Mouse (Mus musculus) kidney, postnatal 0 days (tissue): ENCODE data around the gene Spty2d1. TPM values are rescaled to one million over a fixed set of nuclear protein-coding genes. Genes with fewer than 3 reads are reported as not detected.

ENCODE experiments used
- ATAC-seq: fragments of 200-750 bp; cut with Nextera tagmentation; replicated peaks from 2 replicates; pipeline ENCODE4 v1.8.0; 2017; ENCODE audit warnings: low read depth, moderate number of reproducible peaks, moderate TSS enrichment, moderate library complexity; ENCODE audit not compliant: low FRiP score
- DNase-seq: peaks from one replicate; pipeline ENCODE4 v3.0.0-alpha.2; 2016; ENCODE audit warnings: low spot score
- H3K27ac ChIP-seq: fragments of 300-500 bp; sonication (generic); 2 replicates; pipeline ENCODE4 v1.5.1; 2014; ENCODE audit warnings: mild to moderate bottlenecking
- H3K27me3 ChIP-seq: fragments of 300-500 bp; sonication (generic); 2 replicates; pipeline ENCODE4 v1.6.1; 2014; ENCODE audit warnings: low read length, mixed read lengths; ENCODE audit not compliant: insufficient read depth
- H3K36me3 ChIP-seq: fragments of 300-500 bp; sonication (generic); 2 replicates; pipeline ENCODE4 v1.6.1; 2014; ENCODE audit warnings: low read length, mixed read lengths; ENCODE audit not compliant: insufficient read depth
- H3K4me1 ChIP-seq: fragments of 300-500 bp; sonication (generic); replicated peaks from 2 replicates; pipeline ENCODE4 v1.6.1; 2014; ENCODE audit warnings: antibody characterized with exemption, low read length, mixed read lengths; ENCODE audit not compliant: insufficient read depth
- H3K4me2 ChIP-seq: fragments of 300-500 bp; sonication (generic); 2 replicates; pipeline ENCODE4 v1.6.1; 2014; ENCODE audit warnings: mild to moderate bottlenecking, low read length, moderate library complexity, mixed read lengths
- H3K4me3 ChIP-seq: fragments of 300-500 bp; sonication (generic); replicated peaks from 2 replicates; pipeline ENCODE4 v1.5.1; 2014; ENCODE audit warnings: low read depth, low read length
- H3K9ac ChIP-seq: fragments of 300-500 bp; sonication (generic); 2 replicates; pipeline ENCODE4 v1.6.1; 2014; ENCODE audit warnings: low read depth, low read length
- H3K9me3 ChIP-seq: fragments of 300-500 bp; sonication (generic); replicated peaks from 2 replicates; pipeline ENCODE4 v1.6.1; 2016; ENCODE audit warnings: low read length, inconsistent platforms, mixed read lengths
- CTCF ChIP-seq: IDR thresholded peaks from 2 replicates; pipeline ENCODE4 v1.5.1; 2016; ENCODE audit warnings: antibody characterized with exemption, low read depth, mild to moderate bottlenecking, moderate library complexity
- WGBS: fragments of 180-500 bp; shearing (Covaris S2); extraction: QIAGEN DNeasy Blood & Tissue Kit; methylation state at CpG from one replicate; pipeline ENCODE4 v1.1.7; 2014; 5-methylcytosine and 5-hydroxymethylcytosine counted together
- polyA plus RNA-seq: library from polyadenylated mRNA; unstranded; fragments of >200 nt; fragmentation: Nextera tagmentation; extraction: Ambion mirVana; gene quantifications from 2 replicates; pipeline ENCODE4 v1.2.1, GENCODE M21; 2015

Gene Spty2d1
- 13.7 and 15.9 TPM in 2 replicates for polyA plus RNA-seq

GRCm38 (mm10) chr7:47008168-47008993, at the start of gene Spty2d1:
TSS of gene Spty2d1 (minus strand) at chr7:47008411.
- 1% methylated on average over 53 of the region's 57 CpGs for WGBS
- peak; percentile 98 for DNase-seq
- no peaks in the 10 kb centered on the region; the same call in 1 of the 2 replicates for H3K4me1 ChIP-seq
- H3K4me3 ChIP-seq, result peak within 1 kb of the TSS; percentile 74
- ATAC-seq, result peak; percentile 96
- H3K4me2 ChIP-seq, result peak within 1 kb of the TSS; percentile 95
- no peaks in the 10 kb centered on the region for H3K36me3 ChIP-seq
- peak within 1 kb of the TSS; percentile 94 for H3K27ac ChIP-seq
- no peak; the same call in 1 of the 2 replicates for TF ChIP-seq CTCF
- H3K27me3 ChIP-seq, result no peaks in the 10 kb centered on the region
- no peaks in the 10 kb centered on the region for H3K9me3 ChIP-seq
- H3K9ac ChIP-seq, result peak within 1 kb of the TSS; percentile 81

DNA sequence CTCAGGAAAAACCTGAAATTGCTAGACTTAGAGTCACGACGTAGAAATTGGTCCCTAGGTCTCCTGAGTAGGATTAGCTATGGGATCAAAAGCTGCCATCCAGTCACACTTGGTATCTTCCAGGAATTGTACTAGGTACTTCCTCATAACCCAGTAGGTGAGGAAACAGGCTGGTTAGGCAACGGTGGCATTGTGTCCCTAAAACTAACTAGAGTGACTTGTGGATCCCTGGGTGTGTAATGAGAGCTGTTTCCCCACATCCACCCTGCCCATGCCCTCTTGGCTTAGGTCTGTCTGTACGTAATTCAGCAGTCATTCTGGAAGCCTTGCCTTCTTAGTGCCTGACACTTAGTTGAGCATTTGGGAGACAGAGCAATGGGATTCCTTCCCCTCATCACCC, 48.1 kb upstream of the Spty2d1 start:
- peaks cover 4% of the 10 kb centered on the region; the same call in 1 of the 2 replicates for H3K36me3 ChIP-seq
- H3K9me3 ChIP-seq, result no peaks in the 10 kb centered on the region
- no peak overlapping the region for H3K27ac ChIP-seq
- TF ChIP-seq CTCF, result no peak
- ATAC-seq (no peak), DNase-seq (no peak)
- H3K9ac ChIP-seq, result no peak overlapping the region
- no peak overlapping the region for H3K4me3 ChIP-seq
- H3K4me1 ChIP-seq, result peaks cover 4% of the 10 kb centered on the region; the same call in 1 of the 2 replicates
- 83% methylated on average over 4 of the region's 4 CpGs for WGBS
- no peak overlapping the region for H3K4me2 ChIP-seq
- H3K27me3 ChIP-seq, result no peaks in the 10 kb centered on the region

DNA sequence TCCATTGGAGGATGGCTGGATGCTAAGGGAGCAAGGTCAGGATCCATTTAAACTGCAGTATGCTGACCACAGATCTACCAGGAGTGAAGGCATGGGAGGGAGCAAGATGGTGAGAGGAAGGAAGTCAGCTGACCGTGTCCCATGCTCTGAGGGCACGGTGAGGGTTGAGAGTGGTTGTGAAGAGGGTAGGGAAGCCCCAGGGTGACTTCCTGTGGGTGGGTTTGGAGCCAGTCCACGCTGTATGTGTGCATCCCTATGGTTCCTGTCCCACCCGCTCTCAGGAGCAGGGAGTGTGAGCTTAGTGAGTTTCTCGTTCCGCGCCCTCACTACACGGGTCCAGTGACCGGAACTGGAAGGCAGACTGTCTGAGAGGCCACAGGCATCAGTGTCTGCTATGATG, 47.5 kb upstream of the Spty2d1 start:
- TF ChIP-seq CTCF, result no peak
- peaks cover 4% of the 10 kb centered on the region; the same call in 1 of the 2 replicates for H3K36me3 ChIP-seq
- ATAC-seq (no peak), DNase-seq (no peak)
- H3K9ac ChIP-seq, result no peak overlapping the region
- no peaks in the 10 kb centered on the region for H3K9me3 ChIP-seq
- H3K27ac ChIP-seq, result no peak overlapping the region
- no peak overlapping the region for H3K4me2 ChIP-seq
- peaks cover 4% of the 10 kb centered on the region; the same call in 1 of the 2 replicates for H3K4me1 ChIP-seq
- 70% methylated on average over 9 of the region's 9 CpGs for WGBS
- no peak overlapping the region for H3K4me3 ChIP-seq
- H3K27me3 ChIP-seq, result no peaks in the 10 kb centered on the region

GRCm38 (mm10) chr7:47054666-47055065, 46.5 kb upstream of the Spty2d1 start:
- peaks cover 4% of the 10 kb centered on the region; the same call in 1 of the 2 replicates for H3K36me3 ChIP-seq
- H3K27me3 ChIP-seq, result no peaks in the 10 kb centered on the region
- H3K9ac ChIP-seq, result no peak overlapping the region
- no peak for ATAC-seq
- no peak overlapping the region for H3K27ac ChIP-seq
- no peak overlapping the region for H3K4me3 ChIP-seq
- H3K4me2 ChIP-seq, result no peak overlapping the region
- H3K4me1 ChIP-seq, result peaks cover 4% of the 10 kb centered on the region; the same call in 1 of the 2 replicates
- no peaks in the 10 kb centered on the region for H3K9me3 ChIP-seq
- DNase-seq, result no peak
- 51% methylated on average over 2 of the region's 2 CpGs for WGBS
- TF ChIP-seq CTCF, result no peak

GRCm38 (mm10) chr7:47053287-47053686, 45.1 kb upstream of the Spty2d1 start:
- Histone ChIP-seq H3K9ac (no peak overlapping the region), H3K4me3 (no peak overlapping the region), H3K4me1 (peaks cover 4% of the 10 kb centered on the region; the same call in 1 of the 2 replicates), H3K4me2 (no peak overlapping the region), H3K9me3 (no peaks in the 10 kb centered on the region), H3K36me3 (peaks cover 4% of the 10 kb centered on the region; the same call in 1 of the 2 replicates), H3K27me3 (no peaks in the 10 kb centered on the region), H3K27ac (no peak overlapping the region)
- 95% methylated on average over 15 of the region's 15 CpGs for WGBS
- TF ChIP-seq CTCF, result no peak
- no peak for DNase-seq
- no peak for ATAC-seq

DNA sequence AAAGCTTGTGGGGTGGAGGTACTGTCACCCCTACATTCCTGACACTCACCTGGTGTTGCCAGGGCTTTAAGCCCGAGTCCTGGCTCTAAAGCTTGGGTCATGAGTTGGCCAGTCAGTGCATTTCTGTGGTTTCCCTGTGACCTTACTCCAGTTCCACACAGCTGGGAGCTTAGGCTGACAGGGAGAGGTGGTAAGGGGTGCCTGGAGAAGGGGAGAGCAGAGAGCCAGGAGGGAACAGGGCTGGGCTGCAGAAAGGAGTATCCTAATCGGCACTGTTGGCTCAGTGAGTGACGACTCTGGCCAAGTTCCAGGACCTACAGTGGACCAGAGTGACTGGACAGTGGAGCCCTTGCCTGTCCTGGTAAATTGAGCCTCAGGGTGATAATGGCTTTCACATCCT, 44.1 kb upstream of the Spty2d1 start:
- 14% methylated on average over 3 of the region's 3 CpGs for WGBS
- Histone ChIP-seq H3K4me3 (0 out of 2 replicates have a peak overlapping the region, but pooled peaks have one; percentile 1), H3K27ac (peak overlapping the region; percentile 94), H3K9me3 (no peaks in the 10 kb centered on the region), H3K9ac (0 out of 2 replicates have a peak overlapping the region, but pooled peaks have one; percentile 78), H3K4me2 (peak overlapping the region; percentile 87), H3K4me1 (peaks cover 4% of the 10 kb centered on the region; the same call in 1 of the 2 replicates), H3K27me3 (no peaks in the 10 kb centered on the region), H3K36me3 (peaks cover 4% of the 10 kb centered on the region; the same call in 1 of the 2 replicates)
- peak; percentile 34 for DNase-seq
- no peak for TF ChIP-seq CTCF
- ATAC-seq, result no peak; the same call in 1 of the 2 replicates
